Mouse (Mus musculus) right cerebral cortex, postnatal 14 days (tissue): ENCODE data around the gene Stau1.
"Not testable (repeated sequence)": the region's sequence is repeated elsewhere in the genome, so short reads cannot be mapped to it uniquely, and the experiment has no call there.

Source experiments
- DNase-seq: peaks from one replicate; pipeline ENCODE4 v3.0.0; 2022

Stau1 gene

DNA sequence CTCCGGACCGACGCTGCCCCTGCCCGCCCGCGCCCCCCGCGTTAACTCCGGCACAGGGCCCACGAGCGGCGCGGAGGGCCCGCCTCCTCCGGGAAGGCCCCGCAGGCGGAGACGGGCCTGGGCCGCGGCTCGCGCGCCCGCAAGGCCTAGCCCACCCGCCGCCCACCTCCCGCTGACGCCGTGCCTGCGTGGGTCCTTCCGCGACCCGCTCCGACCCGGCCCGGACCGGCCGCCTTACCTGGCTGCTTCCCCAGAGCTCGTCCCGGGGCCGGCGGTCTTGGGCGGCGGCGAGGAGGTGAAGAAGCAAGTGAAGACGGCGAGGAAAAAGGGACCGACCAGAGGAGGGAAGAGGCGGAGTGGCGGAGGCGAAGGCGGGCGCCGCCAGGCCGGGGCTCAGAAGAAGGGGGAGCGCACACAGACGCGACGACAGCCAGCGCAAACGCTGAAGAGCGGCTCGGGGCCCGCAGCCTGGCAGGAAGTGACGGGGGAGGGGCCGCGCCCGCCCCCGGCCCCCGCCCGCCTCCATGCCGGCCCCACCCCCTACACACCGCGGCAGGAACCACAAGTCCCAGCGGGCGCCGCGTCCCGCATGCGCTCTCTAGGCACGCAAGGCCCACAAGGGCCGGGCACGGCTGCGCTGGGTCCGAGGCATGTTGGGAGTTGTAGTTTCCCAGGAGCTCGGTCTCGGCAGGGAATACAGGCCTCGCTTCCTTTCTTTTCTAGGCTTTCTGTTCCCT is at the start of gene Stau1:
Stau1 (minus strand) TSS at position 504 of the 737 bp plus-strand sequence.
- DNase-seq: peak; percentile 97

DNA sequence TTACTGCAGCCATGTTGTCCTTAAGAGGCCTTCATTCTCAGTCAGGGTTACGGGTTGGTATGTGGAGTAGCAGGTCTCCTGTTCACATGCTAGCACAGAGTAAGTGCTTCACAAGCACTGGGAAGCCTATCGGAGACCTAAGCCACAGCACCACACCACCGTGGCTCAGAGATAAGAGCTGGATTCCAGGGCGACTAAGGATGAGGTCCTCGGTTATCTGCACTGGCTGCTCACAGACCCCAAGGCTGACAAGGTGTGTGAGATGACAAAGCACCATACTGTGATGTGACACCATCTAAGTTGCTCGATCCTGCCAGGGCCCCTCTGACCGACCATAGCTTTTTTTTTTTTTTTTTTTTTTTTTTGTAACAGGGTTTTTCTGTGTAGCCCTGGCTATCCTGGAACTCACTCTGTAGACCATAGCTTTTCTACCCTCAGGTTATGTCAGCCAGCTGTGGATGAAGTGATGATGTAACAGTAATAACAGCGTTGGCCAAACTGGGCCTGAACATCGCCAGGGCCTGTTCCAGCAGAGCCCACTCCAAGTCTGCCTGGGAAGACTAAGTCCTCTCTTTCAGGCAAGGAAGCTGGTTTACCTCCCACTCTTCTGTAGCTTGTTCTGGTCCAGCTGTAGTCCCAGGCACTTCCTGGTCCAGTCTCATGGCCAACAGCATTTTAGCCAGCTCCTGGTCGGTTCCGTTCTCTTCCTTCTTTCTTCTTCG is 47.5 kb upstream of the Stau1 start:
- DNase-seq: no peak

DNA sequence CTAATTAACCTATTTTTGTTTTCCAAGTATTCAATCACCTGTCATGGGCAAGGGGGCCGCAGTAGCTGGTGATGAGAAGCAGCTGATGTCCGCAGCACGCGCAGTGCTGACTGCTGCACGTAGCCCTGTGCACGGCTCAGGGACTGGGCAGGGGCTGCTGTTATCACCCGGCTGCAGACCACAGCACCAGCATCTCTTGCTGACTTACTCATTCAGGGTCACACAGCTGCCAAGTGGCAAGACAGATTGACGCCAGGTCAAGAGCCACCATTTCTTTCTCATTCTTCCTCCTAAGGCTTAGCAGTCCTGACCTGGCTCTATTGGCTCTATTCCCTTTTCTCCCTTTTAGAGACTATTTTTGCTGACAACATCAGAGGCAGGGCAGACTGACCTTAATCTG is 43.3 kb upstream of the Stau1 start:
- no peak for DNase-seq

GRCm38 (mm10) chr2:167038716-167039115 is 42.6 kb upstream of the Stau1 start:
- no peak for DNase-seq

DNA sequence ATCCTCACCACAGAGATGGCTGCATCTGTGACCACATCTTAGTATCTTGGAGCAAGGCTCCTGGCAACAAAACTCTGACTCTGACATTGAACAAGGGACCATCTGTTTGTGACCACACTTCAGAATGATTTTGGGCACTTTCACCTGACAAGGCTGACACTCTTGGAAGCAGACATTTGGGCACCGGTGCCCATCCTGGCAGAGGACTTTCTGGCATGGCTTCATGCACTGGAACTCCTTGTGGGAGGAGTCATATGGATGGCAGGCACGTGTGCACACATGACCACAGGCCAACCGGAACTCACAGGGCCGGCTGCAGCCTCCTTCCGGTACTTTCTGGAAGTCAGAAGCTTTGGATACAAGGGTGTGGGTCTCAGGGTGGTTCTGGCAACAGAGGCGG is 42.2 kb upstream of the Stau1 start:
- DNase-seq: no peak

- DNase-seq: no peak
Measured at GRCm38 (mm10) chr2:167037710-167038109, 41.6 kb upstream of the Stau1 start.

DNA sequence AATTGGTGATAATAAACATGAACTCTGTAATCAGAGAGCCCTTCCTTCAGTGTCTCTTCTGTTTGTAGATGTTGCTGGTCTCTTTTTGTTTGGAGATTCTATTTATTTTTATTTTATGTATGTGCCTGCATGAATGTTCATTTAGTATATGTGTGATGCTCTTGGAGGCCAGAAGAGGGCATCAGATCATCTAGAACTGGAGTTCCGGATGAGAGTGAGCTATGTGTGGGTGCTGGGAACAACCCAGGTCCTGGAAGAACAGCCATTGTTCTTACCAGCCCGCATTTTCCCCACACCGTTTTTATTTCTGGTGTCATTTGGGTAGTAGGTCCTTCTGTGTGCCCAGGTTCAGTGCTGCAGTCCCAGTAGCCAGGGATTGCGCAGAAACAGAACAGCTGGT is 34.4 kb upstream of the Stau1 start:
- no peak for DNase-seq

DNA sequence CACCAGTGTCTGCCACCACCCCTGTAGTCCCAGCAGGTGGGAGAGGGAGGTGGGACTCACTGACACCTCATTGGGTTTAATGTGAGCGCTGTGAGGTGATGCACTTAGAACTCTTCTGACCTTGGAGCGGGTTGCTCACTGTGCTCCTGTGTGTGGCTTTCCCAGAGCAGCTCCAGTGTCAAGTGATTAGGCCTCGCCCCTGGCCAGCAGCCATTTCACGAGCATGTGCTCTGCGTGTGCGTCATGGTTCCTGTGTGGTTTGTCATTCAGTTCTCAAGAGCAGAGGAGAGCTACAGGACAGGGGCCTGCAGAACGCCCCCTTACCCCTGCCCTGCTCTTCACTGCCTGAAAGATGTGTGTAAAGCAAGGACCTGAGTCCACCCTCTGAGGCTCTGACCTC is 32.5 kb upstream of the Stau1 start:
- no peak for DNase-seq

GRCm38 (mm10) chr2:167019396-167019795 is 23.3 kb upstream of the Stau1 start:
- no peak for DNase-seq

DNA sequence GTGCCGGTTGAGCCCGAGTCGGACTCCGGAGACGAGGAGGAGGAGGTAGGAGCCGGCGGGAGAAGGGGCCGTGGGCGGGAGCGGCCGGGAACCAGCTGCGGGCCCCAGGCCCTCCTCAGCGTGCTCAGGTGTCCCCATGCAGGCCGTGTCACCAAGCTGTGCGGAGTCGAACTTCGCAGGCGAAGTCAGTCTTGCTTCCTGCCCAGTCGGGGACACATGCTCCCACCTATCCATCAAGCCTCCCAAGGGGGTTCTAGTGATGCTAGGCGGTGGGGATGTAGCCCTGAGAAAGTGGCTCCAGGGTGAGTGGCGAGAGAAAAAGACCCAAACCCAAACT is 19.3 kb upstream of the Stau1 start:
- DNase-seq: no peak

GRCm38 (mm10) chr2:167014702-167015381 is 18.7 kb upstream of the Stau1 start, which contains the start of gene Ddx27:
TSS of gene Ddx27 (plus strand) at chr2:167015193.
- peak; percentile 93 for DNase-seq

DNA sequence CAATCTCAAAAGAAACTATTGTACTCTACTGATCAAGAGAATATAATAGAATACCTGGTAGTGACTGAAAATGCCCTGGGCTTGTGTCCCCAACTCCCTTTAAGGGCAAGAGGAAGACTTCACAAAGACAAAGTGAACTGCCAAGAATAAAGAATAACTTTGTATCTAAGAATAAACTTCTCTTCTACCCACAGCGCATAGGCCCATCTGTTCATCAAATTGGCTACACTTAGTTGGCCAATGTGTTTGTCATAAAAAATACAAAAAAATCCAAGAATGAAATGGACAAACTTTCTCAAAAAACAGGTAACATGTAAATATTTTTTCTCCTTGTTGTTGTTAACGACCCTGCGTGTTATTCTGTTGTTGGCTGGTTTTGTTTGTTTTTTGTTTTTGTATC is 14.4 kb upstream of the Stau1 start:
- no peak for DNase-seq

DNA sequence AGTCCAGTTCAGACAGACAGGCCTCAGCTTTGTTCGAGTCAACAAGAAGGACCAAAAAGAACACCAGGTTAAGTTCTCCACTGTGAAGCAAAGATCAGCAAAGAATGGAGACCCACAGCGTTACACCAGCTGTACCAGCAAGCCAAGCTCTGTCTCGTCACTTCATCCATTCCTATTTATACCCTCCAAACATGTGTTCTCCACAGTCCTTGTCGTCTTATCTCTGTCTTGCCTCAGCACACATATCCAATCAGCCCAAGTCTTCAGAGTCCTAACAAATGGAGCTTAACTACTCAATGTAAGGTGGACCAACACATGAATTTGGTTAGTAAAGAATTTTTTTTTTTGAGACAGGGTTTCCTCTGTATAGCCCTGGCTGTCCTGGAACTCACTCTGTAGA is 13.4 kb upstream of the Stau1 start:
- DNase-seq: no peak

- not testable (repeated sequence) for DNase-seq
Measured at GRCm38 (mm10) chr2:167007565-167007964, 11.5 kb upstream of the Stau1 start.

- DNase-seq: no peak
Measured at GRCm38 (mm10) chr2:167007001-167007491, 10.9 kb upstream of the Stau1 start.

DNA sequence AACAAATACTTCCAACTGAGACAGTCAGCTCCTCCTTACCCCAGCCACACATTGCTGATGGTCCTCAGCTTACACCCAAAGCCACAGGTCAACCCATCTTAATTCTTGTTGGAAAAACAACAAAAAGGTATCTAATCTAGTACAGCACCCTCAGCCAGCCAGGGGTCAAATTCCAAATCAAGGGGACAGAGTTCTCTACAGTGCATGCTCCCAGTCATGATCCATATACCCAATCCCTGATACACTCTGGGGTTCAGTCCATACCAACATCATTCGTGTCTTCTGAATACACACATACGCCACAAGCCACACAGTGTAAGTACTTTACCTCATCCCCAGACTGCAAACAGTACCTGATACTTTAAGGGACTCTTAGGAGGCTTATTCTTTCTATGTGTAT is 10.3 kb upstream of the Stau1 start:
- no peak for DNase-seq

GRCm38 (mm10) chr2:167004099-167004854 is 8.2 kb upstream of the Stau1 start:
- DNase-seq: peak; percentile 52

- DNase-seq: no peak
Measured at GRCm38 (mm10) chr2:167001486-167001885, 5.4 kb upstream of the Stau1 start.

- no peak for DNase-seq
Measured at GRCm38 (mm10) chr2:166996533-166996894, 415 bp upstream of the Stau1 start.

- DNase-seq: peak; percentile 31
Measured at GRCm38 (mm10) chr2:166995021-166995795, 891 bp downstream of the Stau1 start.

DNA sequence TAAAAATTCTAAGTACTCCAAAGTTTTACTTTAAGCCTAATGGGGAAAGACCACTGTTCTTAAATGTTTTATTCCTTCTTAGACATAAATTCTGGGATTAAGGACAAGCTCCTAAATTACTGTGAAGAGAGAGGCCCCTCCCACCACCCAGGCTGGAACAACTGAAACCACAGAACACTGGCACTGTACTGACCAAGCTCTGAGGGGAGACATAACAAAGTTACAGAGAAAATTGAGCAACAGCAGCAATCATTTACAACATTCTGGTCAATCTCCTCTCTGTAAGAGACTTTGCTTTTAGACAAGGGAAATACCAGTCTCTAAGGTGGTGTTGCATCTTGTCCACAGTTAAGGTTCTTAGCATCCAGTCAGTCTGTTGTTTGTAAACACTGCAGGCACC is 4.2 kb downstream of the Stau1 start:
- no peak for DNase-seq

- no peak for DNase-seq
Measured at GRCm38 (mm10) chr2:166990861-166991260, 5.2 kb downstream of the Stau1 start.
